Mouse (Mus musculus): ENCODE results near the gene Ppp2r2d.

The Ppp2r2d gene

GRCm38 (mm10) chr7:138845544-138846391, at the start of gene Ppp2r2d, which contains the start of gene Mapk1ip1:
Ppp2r2d (plus strand) TSS chr7:138846079.
Mapk1ip1 (minus strand) TSS chr7:138846273.
- peak; percentile 95 to 98 for DNase-seq (ENCODE audit: low spot score in 2 of 2)

- no peak for DNase-seq (ENCODE audit: low spot score in 2 of 2)
Observed at GRCm38 (mm10) chr7:138803386-138803785, 42.5 kb upstream of the Ppp2r2d start.

- no peak for DNase-seq (ENCODE audit: low spot score in 2 of 2)
Observed at GRCm38 (mm10) chr7:138807146-138807545, 38.7 kb upstream of the Ppp2r2d start.

GRCm38 (mm10) chr7:138813213-138813875, 32.5 kb upstream of the Ppp2r2d start:
- DNase-seq (ENCODE audit: low spot score in 2 of 2): no peak

- no peak for DNase-seq (ENCODE audit: low spot score in 2 of 2)
Observed at GRCm38 (mm10) chr7:138818314-138818713, 27.6 kb upstream of the Ppp2r2d start.

GRCm38 (mm10) chr7:138824423-138824822, 21.5 kb upstream of the Ppp2r2d start:
- DNase-seq (ENCODE audit: low spot score in 2 of 2): no peak

- DNase-seq (ENCODE audit: low spot score in 2 of 2): no peak
Observed at GRCm38 (mm10) chr7:138824995-138825756, 20.7 kb upstream of the Ppp2r2d start.

- DNase-seq (ENCODE audit: low spot score in 2 of 2): peak; percentile 57 to 79
Observed at GRCm38 (mm10) chr7:138827812-138828211, 18.1 kb upstream of the Ppp2r2d start.

- no peak for DNase-seq (ENCODE audit: low spot score in 2 of 2)
Observed at GRCm38 (mm10) chr7:138835028-138835427, 10.9 kb upstream of the Ppp2r2d start.

- DNase-seq (ENCODE audit: low spot score in 2 of 2): peak; percentile 56 to 82
Observed at GRCm38 (mm10) chr7:138840594-138841021, 5.3 kb upstream of the Ppp2r2d start.

GRCm38 (mm10) chr7:138841436-138842151, 4.3 kb upstream of the Ppp2r2d start:
- DNase-seq (ENCODE audit: low spot score in 2 of 2): no peak

GRCm38 (mm10) chr7:138843421-138843820, 2.5 kb upstream of the Ppp2r2d start:
- DNase-seq (ENCODE audit: low spot score in 2 of 2): no peak

- DNase-seq (ENCODE audit: low spot score in 2 of 2): no peak
Observed at GRCm38 (mm10) chr7:138845111-138845510, 768 bp upstream of the Ppp2r2d start.

- DNase-seq (ENCODE audit: low spot score in 2 of 2): no peak
Observed at GRCm38 (mm10) chr7:138846502-138846991, 668 bp downstream of the Ppp2r2d start.

- DNase-seq (ENCODE audit: low spot score in 2 of 2): no peak
Observed at GRCm38 (mm10) chr7:138847316-138848027, 1.6 kb downstream of the Ppp2r2d start.

- DNase-seq (ENCODE audit: low spot score in 2 of 2): no peak
Observed at GRCm38 (mm10) chr7:138848028-138848920, 2.4 kb downstream of the Ppp2r2d start.

GRCm38 (mm10) chr7:138850083-138850482, 4.2 kb downstream of the Ppp2r2d start:
- no peak for DNase-seq (ENCODE audit: low spot score in 2 of 2)

GRCm38 (mm10) chr7:138853417-138854031, 7.6 kb downstream of the Ppp2r2d start:
- no peak for DNase-seq (ENCODE audit: low spot score in 2 of 2)

GRCm38 (mm10) chr7:138854201-138854600, 8.3 kb downstream of the Ppp2r2d start:
- DNase-seq (ENCODE audit: low spot score in 2 of 2): no peak
